Mouse (Mus musculus) bone marrow, adult 2 months (tissue): ENCODE measurements around the gene Wwc2.

Experiments
- CTCF ChIP-seq: fragments of 200-500 bp; IDR thresholded peaks from 2 replicates; pipeline ENCODE4 v1.5.1; 2011; ENCODE audit warnings: low read length, control low read depth; ENCODE audit not compliant: control insufficient read depth, insufficient read depth
- POLR2A ChIP-seq: fragments of 200-500 bp; IDR thresholded peaks from 2 replicates; pipeline ENCODE4 v1.6.1; 2011; ENCODE audit warnings: low read depth, mild to moderate bottlenecking, control low read depth, low read length, borderline replicate concordance; ENCODE audit not compliant: control insufficient read depth

DNA sequence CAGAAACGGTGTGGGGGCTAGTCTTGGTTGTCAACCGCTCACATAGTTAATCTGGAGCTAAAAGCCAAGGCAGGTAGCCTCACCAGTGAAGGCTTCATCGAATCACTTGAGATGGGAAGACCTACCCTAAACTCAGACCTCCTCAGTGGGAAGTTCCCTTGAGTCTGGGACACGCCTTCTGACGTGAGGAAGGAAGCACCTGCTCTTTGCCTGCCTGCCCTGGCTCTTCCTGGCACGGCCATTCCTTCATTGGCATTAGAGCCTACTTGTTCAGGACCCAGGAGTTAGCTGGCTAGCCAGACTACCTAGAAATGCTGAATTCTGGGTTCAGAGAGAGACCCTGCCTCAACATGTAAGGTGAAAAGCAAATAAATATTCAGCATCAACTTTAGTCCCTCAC, 9.6 kb downstream of the Wwc2 start:
- TF ChIP-seq POLR2A (no peak), CTCF (no peak)
